Mouse (Mus musculus) liver, embryonic 14.5 days (tissue): Measurements from ENCODE around the gene Tgfb1.

Experiments used
- CTCF ChIP-seq: IDR thresholded peaks from 2 replicates; pipeline ENCODE4 v1.5.1; 2016; ENCODE audit warnings: antibody characterized with exemption, low read depth, control low read depth
- EP300 ChIP-seq: IDR thresholded peaks from 2 replicates; pipeline ENCODE4 v1.6.1; 2016; ENCODE audit warnings: antibody characterized with exemption, low read depth

DNA sequence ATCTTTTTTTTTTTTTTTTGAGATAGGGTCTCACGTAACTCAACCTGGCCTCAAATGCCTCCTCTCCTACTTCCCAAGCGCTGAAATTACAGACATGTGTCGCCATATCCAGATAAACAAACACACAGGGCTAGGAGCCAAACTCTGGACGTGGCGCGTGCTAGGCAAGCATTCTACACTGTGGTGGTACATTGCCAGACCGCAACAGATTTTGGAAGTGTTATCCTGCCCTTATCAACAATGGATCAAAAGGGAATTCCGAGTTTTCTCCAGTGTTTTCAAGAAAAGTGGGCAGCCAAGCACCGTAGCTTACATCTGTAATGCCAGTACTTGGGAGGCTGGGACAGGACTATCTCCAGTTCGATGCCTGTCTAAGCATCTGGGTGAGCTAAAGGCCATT, 29.0 kb upstream of the Tgfb1 start:
- TF ChIP-seq CTCF (no peak), EP300 (no peak)
